Comparison of ENCODE assay signal across 8 mouse cellular contexts in genomic region chr17:20944226-20944625, GRCm38 (mm10). TPM values are rescaled to one million over a fixed set of nuclear protein-coding genes. Genes with fewer than 3 reads are reported as not detected.
A peak's percentile ranks its signal among the peaks of the same experiment; 100 is the strongest.
DNase-seq lines count a peak whose midpoint lies in the region; ATAC-seq and TF ChIP-seq lines count a peak whose summit lies in the region.

No protein-coding gene starts in this region.

- TF ChIP-seq EP300 in heart, adult 2 months (IDR thresholded peaks at IDR 0.05; ENCODE audit: insufficient read depth, low read depth, low read length) = no peak

- no peak for ATAC-seq in forebrain, embryonic 14.5 days

- no peak for TF ChIP-seq POLR2A in heart, adult 2 months (IDR thresholded peaks at IDR 0.05; ENCODE audit: insufficient read depth, low read depth, low read length)

- intact Hi-C loops in heart, adult 2 months (cut with DNase I) = loop anchor here (10.0 kb wide), 2 partner anchors 591 to 621 kb away; partner anchors contain the start of genes Zfp52 and Zfp948

- peak overlapping the region; percentile 67 for H3K4me2 ChIP-seq in forebrain, embryonic 14.5 days (ENCODE audit: low read length)

- H3K9ac ChIP-seq in heart, adult 2 months (ENCODE audit: low read depth, low read length) = peak overlapping the region; percentile 50; the same call in 1 of the 2 replicates
- H3K9ac ChIP-seq in forebrain, embryonic 14.5 days (ENCODE audit: low read length) = peak overlapping the region; percentile 70

- H3K27ac ChIP-seq in heart, adult 2 months = peak overlapping the region; percentile 99
- H3K27ac ChIP-seq in forebrain, embryonic 14.5 days (ENCODE audit: low read depth, low read length) = peak overlapping the region; percentile 91
- H3K27ac ChIP-seq in macrophage = peak overlapping the region; percentile 73

- peaks cover 27% of the 10 kb centered on the region for H3K36me3 ChIP-seq in heart, adult 2 months (ENCODE audit: control insufficient read depth, insufficient read depth, low read length)
- peaks cover 11% of the 10 kb centered on the region; the same call in 1 of the 2 replicates for H3K36me3 ChIP-seq in E14TG2a.4 (ENCODE audit: insufficient read depth, low read length)
- no peaks in the 10 kb centered on the region for H3K36me3 ChIP-seq in forebrain, embryonic 14.5 days (ENCODE audit: control insufficient read depth, insufficient read depth, low read length)
- H3K36me3 ChIP-seq in macrophage (ENCODE audit: inconsistent target) = no peaks in the 10 kb centered on the region

- H3K27me3 ChIP-seq in heart, adult 2 months (ENCODE audit: control insufficient read depth, insufficient read depth, low read length) = no peaks in the 10 kb centered on the region
- H3K27me3 ChIP-seq in E14TG2a.4 (ENCODE audit: insufficient read depth, low read length) = no peaks in the 10 kb centered on the region
- H3K27me3 ChIP-seq in forebrain, embryonic 14.5 days (replicated peaks; ENCODE audit: control insufficient read depth, insufficient read depth, low read length) = no peaks in the 10 kb centered on the region

- 32% methylated on average over 3 of the region's 3 CpGs for WGBS in heart, adult 2 months
- WGBS in forebrain, embryonic 14.5 days = 40% methylated on average over 3 of the region's 3 CpGs
- 43% methylated on average over 3 of the region's 3 CpGs for WGBS in macrophage (ENCODE audit: missing documents)

- peaks cover 6% of the 10 kb centered on the region for H3K4me1 ChIP-seq in heart, adult 2 months (ENCODE audit: control insufficient read depth, insufficient read depth, low read length)
- peaks cover 31% of the 10 kb centered on the region for H3K4me1 ChIP-seq in E14TG2a.4 (replicated peaks; ENCODE audit: low read depth, low read length)
- peaks cover 22% of the 10 kb centered on the region for H3K4me1 ChIP-seq in forebrain, embryonic 14.5 days (ENCODE audit: control insufficient read depth, insufficient read depth, low read length)

- H3K4me3 ChIP-seq in heart, adult 2 months = peak overlapping the region; percentile 67
- H3K4me3 ChIP-seq in E14TG2a.4 (replicated peaks; ENCODE audit: low read length) (peak overlapping the region; percentile 91), macrophage (ENCODE audit: inconsistent target) (peak overlapping the region; percentile 57)
- peak overlapping the region; percentile 61 for H3K4me3 ChIP-seq in forebrain, embryonic 14.5 days (ENCODE audit: low read depth, low read length)

- H3K9me3 ChIP-seq in E14TG2a.4 (ENCODE audit: low read length) = peaks cover 7% of the 10 kb centered on the region; the same call in 1 of the 2 replicates
- H3K9me3 ChIP-seq in forebrain, embryonic 14.5 days (replicated peaks; ENCODE audit: control insufficient read depth, low read length) = no peaks in the 10 kb centered on the region

- no peak for DNase-seq in heart, adult 2 months
- DNase-seq in heart, adult 9 months (ENCODE audit: low spot score in 2 of 2) = no peak
- no peak for DNase-seq in forebrain, embryonic 14.5 days (ENCODE audit: low spot score)
- no peak for DNase-seq in ovary, postnatal 10 days (ENCODE audit: low spot score)
- DNase-seq in cerebellum, postnatal 10 days = no peak
- no peak for DNase-seq in ovary, adult 18-20 months (ENCODE audit: low spot score)

- H3K79me2 ChIP-seq in heart, adult 2 months (replicated peaks; ENCODE audit: control insufficient read depth, insufficient read depth, low read length) = peaks cover 4% of the 10 kb centered on the region
- H3K79me2 ChIP-seq in macrophage (ENCODE audit: inconsistent target) = peaks cover 37% of the 10 kb centered on the region

- TF ChIP-seq CTCF in heart, adult 2 months (IDR thresholded peaks at IDR 0.05) = no peak
- no peak for TF ChIP-seq CTCF in E14TG2a.4 (conservative IDR thresholded peaks at IDR 0.05; ENCODE audit: low read length)

RNA-seq across cellular contexts. Expression of gene Ppp2r1a, which starts 0.9 kb away (rescaled TPM):
- total RNA-seq in heart, adult 2 months (2021) = 100 to 1,000 TPM; 167 to 188 TPM
- 251 and 323 TPM in 2 replicates for polyA plus RNA-seq in heart, adult 2 months (2012; rRNA removed)
- polyA plus RNA-seq in forebrain, embryonic 14.5 days (2014; fragmentation: Nextera tagmentation; extraction: Ambion mirVana) = 695 and 703 TPM in 2 replicates
- total RNA-seq in macrophage (2018; cell fraction: chromatin; rRNA removed) = 100 to 1,000 TPM in 14 of 26 experiments, 10 to 100 TPM in 12; 57.7 to 147 (median 102) TPM
- 100 to 1,000 TPM; 184 to 258 (median 228) TPM for total RNA-seq in macrophage (2018; cell fraction: cytosol; rRNA removed)
- total RNA-seq in macrophage (2018; cell fraction: nucleus; rRNA removed) = 100 to 1,000 TPM in 23 of 26 experiments, 10 to 100 TPM in 3; 83.9 to 281 (median 149) TPM
- 155 to 220 TPM (median 207 TPM) in 3 replicates for polyA plus RNA-seq in macrophage (2018)

RNA-seq across cellular contexts. Expression of gene Vmn1r232, which starts 24.7 kb away (rescaled TPM):
- total RNA-seq in heart, adult 2 months (2021) = not detected
- polyA plus RNA-seq in heart, adult 2 months (2012; rRNA removed) = not detected in 2 replicates
- polyA plus RNA-seq in forebrain, embryonic 14.5 days (2014; fragmentation: Nextera tagmentation; extraction: Ambion mirVana) = not detected in 2 replicates
- not detected for total RNA-seq in macrophage (2018; cell fraction: chromatin; rRNA removed)
- not detected for total RNA-seq in macrophage (2018; cell fraction: cytosol; rRNA removed)
- not detected for total RNA-seq in macrophage (2018; cell fraction: nucleus; rRNA removed)
- not detected in 3 replicates for polyA plus RNA-seq in macrophage (2018)

RNA-seq across cellular contexts. Expression of gene Vmn1r231, which starts 39.3 kb away (rescaled TPM):
- not detected for total RNA-seq in heart, adult 2 months (2021)
- polyA plus RNA-seq in heart, adult 2 months (2012; rRNA removed) = not detected in 2 replicates
- polyA plus RNA-seq in forebrain, embryonic 14.5 days (2014; fragmentation: Nextera tagmentation; extraction: Ambion mirVana) = not detected in 2 replicates
- not detected for total RNA-seq in macrophage (2018; cell fraction: chromatin; rRNA removed)
- total RNA-seq in macrophage (2018; cell fraction: cytosol; rRNA removed) = not detected
- total RNA-seq in macrophage (2018; cell fraction: nucleus; rRNA removed) = not detected
- polyA plus RNA-seq in macrophage (2018) = not detected in 3 replicates

RNA-seq across cellular contexts. Expression of gene Vmn1r233, which starts 52.0 kb away (rescaled TPM):
- not detected for total RNA-seq in heart, adult 2 months (2021)
- not detected in 2 replicates for polyA plus RNA-seq in heart, adult 2 months (2012; rRNA removed)
- polyA plus RNA-seq in forebrain, embryonic 14.5 days (2014; fragmentation: Nextera tagmentation; extraction: Ambion mirVana) = not detected in 2 replicates
- total RNA-seq in macrophage (2018; cell fraction: chromatin; rRNA removed) = not detected
- not detected for total RNA-seq in macrophage (2018; cell fraction: cytosol; rRNA removed)
- total RNA-seq in macrophage (2018; cell fraction: nucleus; rRNA removed) = not detected
- not detected in 3 replicates for polyA plus RNA-seq in macrophage (2018)
